Mouse (Mus musculus) hindbrain, embryonic 12.5 days (tissue): ENCODE measurements around the gene Sept3. TPM values are rescaled to one million over a fixed set of nuclear protein-coding genes. Genes with fewer than 3 reads are reported as not detected.
A peak's percentile ranks its signal among the peaks of the same experiment; 100 is the strongest.

ENCODE experiments used
- ATAC-seq: fragments of 200-750 bp; cut with Nextera tagmentation; 2 replicates; pipeline ENCODE4 v1.8.0; 2017; ENCODE audit warnings: moderate TSS enrichment; ENCODE audit not compliant: low FRiP score
- H3K27ac ChIP-seq: fragments of 300-500 bp; sonication (generic); 2 replicates; pipeline ENCODE4 v1.5.1; 2016; ENCODE audit warnings: mild to moderate bottlenecking
- H3K27me3 ChIP-seq: fragments of 300-500 bp; sonication (generic); 2 replicates; pipeline ENCODE4 v1.6.1; 2016; ENCODE audit warnings: mild to moderate bottlenecking
- H3K36me3 ChIP-seq: fragments of 300-500 bp; sonication (generic); 2 replicates; pipeline ENCODE4 v1.6.1; 2016; ENCODE audit warnings: mild to moderate bottlenecking
- H3K4me1 ChIP-seq: fragments of 300-500 bp; sonication (generic); 2 replicates; pipeline ENCODE4 v1.6.1; 2016
- H3K4me2 ChIP-seq: fragments of 300-500 bp; sonication (generic); replicated peaks from 2 replicates; pipeline ENCODE4 v1.6.1; 2016; ENCODE audit warnings: mild to moderate bottlenecking
- H3K4me3 ChIP-seq: fragments of 300-500 bp; sonication (generic); 2 replicates; pipeline ENCODE4 v1.5.1; 2016; ENCODE audit warnings: mild to moderate bottlenecking
- H3K9ac ChIP-seq: fragments of 300-500 bp; sonication (generic); 2 replicates; pipeline ENCODE4 v1.6.1; 2016; ENCODE audit warnings: mild to moderate bottlenecking, moderate library complexity
- H3K9me3 ChIP-seq: fragments of 300-500 bp; sonication (generic); replicated peaks from 2 replicates; pipeline ENCODE4 v1.6.1; 2016; ENCODE audit warnings: mild to moderate bottlenecking
- WGBS: fragments of 180-500 bp; shearing (Covaris S2); methylation state at CpG from one replicate; pipeline ENCODE4 v1.1.7; 2016; 5-methylcytosine and 5-hydroxymethylcytosine counted together
- polyA plus RNA-seq: library from polyadenylated mRNA; unstranded; fragments of >200 nt; fragmentation: Nextera tagmentation; extraction: Ambion mirVana; gene quantifications from 2 replicates; pipeline ENCODE4 v1.2.1, GENCODE M21; 2016

Gene Sept3
- polyA plus RNA-seq, 1 experiment from 2014 or later = 234 TPM

GRCm38 (mm10) chr15:82319613-82320012, 44.9 kb downstream of the Sept3 start:
- Histone ChIP-seq H3K36me3 (no peaks in the 10 kb centered on the region), H3K9me3 (no peaks in the 10 kb centered on the region), H3K27me3 (no peaks in the 10 kb centered on the region), H3K4me1 (0 out of 2 replicates have a peak, but pooled peaks cover 2% of the 10 kb centered on the region), H3K27ac (no peak overlapping the region), H3K4me3 (no peak overlapping the region), H3K9ac (no peak overlapping the region), H3K4me2 (no peak overlapping the region)
- 84% methylated on average over 1 of the region's 1 CpGs for WGBS
- no peak for ATAC-seq

GRCm38 (mm10) chr15:82322195-82322594, 47.5 kb downstream of the Sept3 start:
- H3K4me1 ChIP-seq = 0 out of 2 replicates have a peak, but pooled peaks cover 2% of the 10 kb centered on the region
- WGBS = 78% methylated on average over 8 of the region's 8 CpGs
- no peak overlapping the region for H3K27ac ChIP-seq
- H3K9ac ChIP-seq = no peak overlapping the region
- no peaks in the 10 kb centered on the region for H3K27me3 ChIP-seq
- H3K4me3 ChIP-seq = no peak overlapping the region
- no peak overlapping the region for H3K4me2 ChIP-seq
- H3K9me3 ChIP-seq = no peaks in the 10 kb centered on the region
- H3K36me3 ChIP-seq = no peaks in the 10 kb centered on the region
- ATAC-seq = no peak

GRCm38 (mm10) chr15:82325382-82325781, 50.7 kb downstream of the Sept3 start:
- no peak for ATAC-seq
- no peak overlapping the region for H3K27ac ChIP-seq
- H3K36me3 ChIP-seq = peaks cover 10% of the 10 kb centered on the region
- no peaks in the 10 kb centered on the region for H3K27me3 ChIP-seq
- no peak overlapping the region for H3K9ac ChIP-seq
- WGBS = 68% methylated on average over 2 of the region's 2 CpGs
- no peak overlapping the region for H3K4me2 ChIP-seq
- H3K4me3 ChIP-seq = no peak overlapping the region
- H3K4me1 ChIP-seq = 0 out of 2 replicates have a peak, but pooled peaks cover 2% of the 10 kb centered on the region
- H3K9me3 ChIP-seq = no peaks in the 10 kb centered on the region

GRCm38 (mm10) chr15:82335194-82335593, 60.5 kb downstream of the Sept3 start:
- no peak for ATAC-seq
- Histone ChIP-seq H3K9me3 (no peaks in the 10 kb centered on the region), H3K36me3 (peaks cover 31% of the 10 kb centered on the region), H3K27ac (no peak overlapping the region), H3K4me1 (peaks cover 20% of the 10 kb centered on the region), H3K4me3 (no peak overlapping the region), H3K27me3 (peaks cover 8% of the 10 kb centered on the region), H3K9ac (no peak overlapping the region), H3K4me2 (no peak overlapping the region)
- 98% methylated on average over 4 of the region's 4 CpGs for WGBS

DNA sequence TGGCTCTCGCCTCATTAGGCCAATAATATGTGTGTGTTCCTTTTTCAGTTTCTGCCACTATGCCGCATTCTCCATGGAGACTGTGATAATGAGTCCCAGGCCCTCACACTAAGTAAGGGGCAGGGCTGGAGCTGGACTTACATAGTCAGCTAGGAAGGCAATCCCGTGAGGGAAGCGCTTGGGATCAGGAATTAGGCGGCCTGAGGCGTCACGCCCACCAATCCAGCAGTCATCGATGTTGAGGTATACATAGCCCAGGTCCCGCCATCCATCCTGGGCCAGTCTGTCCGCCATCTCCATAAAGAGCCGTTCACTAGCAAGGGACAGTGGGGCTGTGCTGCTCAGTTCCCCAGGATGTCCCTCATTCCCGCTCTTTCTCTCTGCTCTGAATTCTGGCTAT, 61.9 kb downstream of the Sept3 start:
- 67% methylated on average over 12 of the region's 12 CpGs for WGBS
- Histone ChIP-seq H3K9me3 (no peaks in the 10 kb centered on the region), H3K36me3 (peaks cover 31% of the 10 kb centered on the region), H3K27ac (no peak overlapping the region), H3K9ac (0 out of 2 replicates have a peak overlapping the region, but pooled peaks have one; percentile 19), H3K4me3 (no peak overlapping the region), H3K4me1 (peaks cover 30% of the 10 kb centered on the region), H3K27me3 (peaks cover 20% of the 10 kb centered on the region), H3K4me2 (no peak overlapping the region)
- ATAC-seq = no peak

DNA sequence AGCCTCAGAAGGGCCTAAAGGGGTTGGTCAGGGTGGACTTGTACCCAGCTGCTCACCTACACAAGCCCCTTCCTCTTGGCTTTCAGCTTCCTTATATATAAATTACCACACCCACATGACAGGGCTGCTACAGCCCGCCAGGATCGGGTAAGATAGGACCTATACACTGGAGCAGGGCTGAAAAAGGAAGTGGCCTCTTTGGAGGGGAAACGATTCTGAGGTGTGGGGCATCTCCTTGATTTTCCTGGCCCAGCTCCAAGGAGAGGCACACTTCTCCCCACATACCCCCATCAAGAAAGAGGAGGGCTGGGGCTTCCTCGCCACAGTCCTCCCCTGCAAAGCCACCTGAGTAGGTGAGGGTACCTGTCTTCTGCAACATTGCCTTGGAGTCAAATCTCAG, 63.2 kb downstream of the Sept3 start:
- Histone ChIP-seq H3K9me3 (no peaks in the 10 kb centered on the region), H3K4me3 (peak overlapping the region; percentile 45), H3K9ac (peak overlapping the region; percentile 63), H3K4me1 (peaks cover 30% of the 10 kb centered on the region), H3K27ac (no peak overlapping the region), H3K27me3 (peaks cover 23% of the 10 kb centered on the region), H3K36me3 (peaks cover 23% of the 10 kb centered on the region), H3K4me2 (peak overlapping the region; percentile 62)
- no peak for ATAC-seq
- WGBS = 44% methylated on average over 4 of the region's 4 CpGs

- H3K4me3 ChIP-seq = peak within 1 kb of the TSS; percentile 45
- H3K27ac ChIP-seq = peak within 1 kb of the TSS; percentile 46
- ATAC-seq = peak; percentile 91
- H3K4me2 ChIP-seq = peak within 1 kb of the TSS; percentile 62
- peaks cover 30% of the 10 kb centered on the region for H3K4me1 ChIP-seq
- WGBS = under 1% methylated on average over 41 of the region's 41 CpGs
- H3K9me3 ChIP-seq = no peaks in the 10 kb centered on the region
- H3K9ac ChIP-seq = peak within 1 kb of the TSS; percentile 63
- H3K36me3 ChIP-seq = peaks cover 23% of the 10 kb centered on the region
- H3K27me3 ChIP-seq = peaks cover 23% of the 10 kb centered on the region
Measured at GRCm38 (mm10) chr15:82338593-82339112, 64.0 kb downstream of the Sept3 start, which contains the start of the genes Naga, Pheta2 and Smdt1. Gene Naga, minus strand, starts transcription at chr15:82338925. Gene Pheta2, plus strand, starts transcription at chr15:82338942. Gene Smdt1, plus strand, starts transcription at chr15:82338959.

DNA sequence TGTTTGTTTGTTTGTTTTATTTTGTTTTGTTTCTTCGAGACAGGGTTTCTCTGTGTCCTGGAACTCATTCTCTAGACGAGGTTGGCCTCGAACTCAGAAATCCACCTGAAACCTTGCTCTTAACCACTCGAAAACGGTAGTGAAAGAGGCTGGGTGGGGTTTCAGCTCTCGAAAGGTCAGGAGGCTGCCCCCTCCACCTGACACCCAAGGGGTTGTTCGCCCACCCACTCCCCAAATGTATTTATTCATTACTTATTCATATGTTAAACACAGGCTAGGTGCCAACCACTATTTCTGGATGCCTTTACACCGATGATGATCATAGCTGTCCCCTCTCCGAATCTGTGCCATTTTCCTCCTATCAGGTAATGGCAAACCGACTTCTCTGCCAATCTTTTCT, 64.5 kb downstream of the Sept3 start:
- Histone ChIP-seq H3K9me3 (no peaks in the 10 kb centered on the region), H3K9ac (peak overlapping the region; percentile 63; the same call in 1 of the 2 replicates), H3K27ac (peak overlapping the region; percentile 46; the same call in 1 of the 2 replicates), H3K36me3 (peaks cover 20% of the 10 kb centered on the region), H3K27me3 (peaks cover 23% of the 10 kb centered on the region), H3K4me3 (peak overlapping the region; percentile 45), H3K4me2 (peak overlapping the region; percentile 62), H3K4me1 (peaks cover 30% of the 10 kb centered on the region)
- 56% methylated on average over 10 of the region's 10 CpGs for WGBS
- ATAC-seq = no peak

DNA sequence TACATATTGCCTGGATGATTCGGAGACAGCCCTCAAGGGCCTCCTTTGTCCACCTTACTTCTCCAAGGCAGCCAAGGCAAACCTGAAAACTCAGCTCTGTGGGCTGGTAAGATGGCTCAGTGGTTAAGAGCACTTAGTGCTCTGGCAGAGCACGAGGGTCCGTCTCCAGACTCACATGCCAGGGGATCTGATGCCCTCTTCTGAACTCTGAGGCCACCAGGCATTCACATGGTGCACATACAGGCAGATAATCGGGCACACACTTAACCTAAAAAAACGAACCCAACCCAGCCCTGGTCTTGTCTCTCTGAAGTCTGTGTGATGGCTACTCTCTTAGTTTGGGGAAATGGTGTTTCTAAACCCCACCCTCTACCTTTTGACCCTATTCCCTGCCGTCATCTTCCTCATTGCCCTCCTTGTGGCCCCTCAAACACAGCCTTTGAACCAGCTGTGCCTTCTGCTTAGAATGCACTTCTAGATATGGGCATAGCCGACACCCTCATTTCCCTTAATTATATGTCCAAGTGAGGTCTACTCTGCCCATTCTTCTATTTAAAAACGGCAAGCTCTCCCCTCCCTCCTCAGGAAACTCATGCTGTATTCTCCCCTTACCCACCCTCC, 65.1 kb downstream of the Sept3 start:
- 79% methylated on average over 8 of the region's 8 CpGs for WGBS
- H3K4me2 ChIP-seq = no peak overlapping the region

DNA sequence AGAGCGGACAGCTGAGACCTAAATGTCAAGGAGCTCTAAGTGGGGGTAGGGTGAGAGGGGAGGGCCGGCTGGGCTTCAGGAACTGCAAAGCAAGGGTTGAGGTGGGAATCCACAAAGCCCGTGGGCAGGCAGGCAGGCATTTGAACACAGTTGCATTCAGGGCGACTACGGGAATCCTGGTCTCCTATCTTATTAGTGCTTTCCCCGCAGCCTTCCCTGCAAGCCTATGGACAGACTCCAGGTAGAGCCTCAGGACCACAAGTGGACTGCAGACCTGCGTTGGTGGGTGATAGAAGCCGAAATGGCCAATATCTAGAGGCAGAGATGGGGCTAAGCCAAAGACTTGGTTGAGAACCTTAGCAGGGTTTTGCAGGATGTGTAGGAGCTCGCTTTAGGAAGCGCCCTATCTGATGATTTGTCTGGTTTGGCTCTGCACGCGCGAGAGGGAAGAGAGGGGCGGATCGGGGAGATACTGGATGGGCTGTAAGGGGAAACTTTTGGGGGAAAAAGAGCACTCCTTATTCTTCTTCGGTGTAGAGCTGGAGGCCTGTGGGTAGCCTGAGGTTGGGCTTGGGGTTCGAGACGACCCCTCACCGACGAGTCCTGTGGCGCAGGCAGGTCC, 65.8 kb downstream of the Sept3 start:
- Histone ChIP-seq H3K9me3 (no peaks in the 10 kb centered on the region), H3K4me3 (peak overlapping the region; percentile 34), H3K27ac (no peak overlapping the region), H3K9ac (peak overlapping the region; percentile 61), H3K36me3 (peaks cover 6% of the 10 kb centered on the region), H3K4me2 (peak overlapping the region; percentile 54), H3K27me3 (peaks cover 23% of the 10 kb centered on the region), H3K4me1 (peaks cover 30% of the 10 kb centered on the region)
- 42% methylated on average over 21 of the region's 21 CpGs for WGBS
- no peak for ATAC-seq

More for the DNA sequence above, 65.1 kb downstream of the Sept3 start:
- H3K27ac ChIP-seq = peak overlapping the region; percentile 7; the same call in 1 of the 2 replicates
- H3K9me3 ChIP-seq = no peaks in the 10 kb centered on the region
- H3K27me3 ChIP-seq = peaks cover 23% of the 10 kb centered on the region
- ATAC-seq = no peak
- peaks cover 14% of the 10 kb centered on the region for H3K36me3 ChIP-seq
- H3K4me1 ChIP-seq = peaks cover 30% of the 10 kb centered on the region
- no peak overlapping the region for H3K4me3 ChIP-seq
- no peak overlapping the region for H3K9ac ChIP-seq

DNA sequence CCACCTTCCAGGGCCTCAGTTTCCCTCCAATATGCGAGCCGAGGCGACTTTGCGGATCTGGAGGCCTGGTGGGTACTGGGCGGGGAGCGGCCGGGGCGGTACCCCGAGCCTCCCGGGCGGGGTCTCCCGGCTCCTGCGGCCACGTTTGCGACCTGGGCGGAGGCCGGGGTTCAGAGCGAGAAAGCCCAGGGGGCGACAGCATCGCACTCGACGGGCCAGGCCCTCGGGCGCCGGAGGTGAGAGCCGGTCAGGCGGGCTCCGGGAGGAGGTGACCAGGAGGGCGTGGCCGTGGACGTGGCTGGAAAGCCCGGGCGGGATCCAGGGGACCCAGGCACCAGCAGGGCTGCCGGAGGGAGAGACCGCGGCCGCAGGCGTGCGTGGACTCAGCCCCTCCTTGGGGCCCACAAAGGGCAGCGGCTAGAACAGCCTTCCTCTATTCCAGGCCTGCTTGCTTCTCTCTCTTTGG, 66.4 kb downstream of the Sept3 start:
- Histone ChIP-seq H3K9me3 (no peaks in the 10 kb centered on the region), H3K4me2 (peak overlapping the region; percentile 54), H3K9ac (peak overlapping the region; percentile 61), H3K27me3 (peaks cover 23% of the 10 kb centered on the region), H3K36me3 (0 out of 2 replicates have a peak, but pooled peaks cover under 1% of the 10 kb centered on the region), H3K27ac (0 out of 2 replicates have a peak overlapping the region, but pooled peaks have one; percentile 13), H3K4me1 (peaks cover 30% of the 10 kb centered on the region), H3K4me3 (peak overlapping the region; percentile 34)
- no peak for ATAC-seq
- 2% methylated on average over 40 of the region's 40 CpGs for WGBS
